Mouse (Mus musculus) brain, embryonic 14.5 days (tissue): Measurements from ENCODE around the gene Ube3b.

Source experiments
- CTCF ChIP-seq: fragments of 200-500 bp; IDR thresholded peaks from 2 replicates; pipeline ENCODE4 v1.5.1; 2012; ENCODE audit warnings: inconsistent platforms, mild to moderate bottlenecking, moderate library complexity, borderline replicate concordance; ENCODE audit not compliant: insufficient read depth, insufficient read length; ENCODE audit errors: extremely low read depth
- POLR2A ChIP-seq: fragments of 200-500 bp; IDR thresholded peaks from 2 replicates; pipeline ENCODE4 v1.6.1; 2012; ENCODE audit warnings: mild to moderate bottlenecking, inconsistent platforms, borderline replicate concordance; ENCODE audit not compliant: poor library complexity, insufficient read depth, insufficient read length, severe bottlenecking; ENCODE audit errors: extremely low read depth

- TF ChIP-seq CTCF (no peak), POLR2A (no peak)
Observed at GRCm38 (mm10) chr5:114416855-114417254, 36.4 kb downstream of the Ube3b start.
